Mouse (Mus musculus) thymus, postnatal 4 days (tissue): ENCODE results near the gene Lrrc18.

ENCODE experiments used
- DNase-seq: peaks from one replicate; pipeline ENCODE4 v3.0.0; 2021

Gene Lrrc18

DNA sequence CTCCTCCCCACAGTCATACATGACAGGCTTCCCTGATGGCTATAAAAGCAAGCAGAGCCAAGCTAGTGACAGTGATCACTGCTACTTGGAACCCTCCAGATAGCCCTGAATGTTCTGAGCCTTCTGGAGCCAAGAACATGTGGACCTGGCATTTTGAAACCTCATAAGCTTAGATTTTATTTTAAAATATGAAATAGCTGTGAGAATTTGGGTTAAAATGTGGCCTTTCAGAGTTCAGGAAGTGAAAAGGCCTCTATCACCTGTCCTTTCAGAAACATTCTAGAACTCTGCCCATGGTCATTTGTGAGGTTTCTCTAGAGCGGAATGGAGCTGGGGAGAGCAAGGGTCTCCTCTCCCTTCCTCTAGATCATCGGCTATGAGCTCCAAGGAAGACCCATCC, at the start of gene Lrrc18:
Gene Lrrc18, plus strand, starts transcription at position 301 of the 400 bp plus-strand sequence.
- no peak for DNase-seq

DNA sequence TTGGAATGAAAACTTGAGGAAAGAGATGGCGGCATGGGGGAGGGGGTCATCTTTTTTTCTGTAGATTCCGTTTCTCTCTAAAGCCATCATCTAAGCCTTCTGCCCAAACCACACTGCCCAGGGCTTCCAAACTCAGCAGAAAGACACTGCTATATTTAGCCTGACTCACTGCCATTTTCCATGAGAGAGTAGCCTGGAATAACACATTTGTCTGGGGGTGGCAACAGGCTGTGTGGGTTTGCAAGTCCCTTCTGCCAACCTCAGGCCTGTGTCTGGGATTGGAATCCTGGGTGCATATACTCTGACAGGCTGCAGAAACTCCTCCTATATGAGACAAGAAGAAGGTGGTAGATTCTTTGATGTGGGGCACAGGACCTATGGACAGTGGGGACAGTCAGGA, 43.7 kb upstream of the Lrrc18 start:
- DNase-seq: no peak

DNA sequence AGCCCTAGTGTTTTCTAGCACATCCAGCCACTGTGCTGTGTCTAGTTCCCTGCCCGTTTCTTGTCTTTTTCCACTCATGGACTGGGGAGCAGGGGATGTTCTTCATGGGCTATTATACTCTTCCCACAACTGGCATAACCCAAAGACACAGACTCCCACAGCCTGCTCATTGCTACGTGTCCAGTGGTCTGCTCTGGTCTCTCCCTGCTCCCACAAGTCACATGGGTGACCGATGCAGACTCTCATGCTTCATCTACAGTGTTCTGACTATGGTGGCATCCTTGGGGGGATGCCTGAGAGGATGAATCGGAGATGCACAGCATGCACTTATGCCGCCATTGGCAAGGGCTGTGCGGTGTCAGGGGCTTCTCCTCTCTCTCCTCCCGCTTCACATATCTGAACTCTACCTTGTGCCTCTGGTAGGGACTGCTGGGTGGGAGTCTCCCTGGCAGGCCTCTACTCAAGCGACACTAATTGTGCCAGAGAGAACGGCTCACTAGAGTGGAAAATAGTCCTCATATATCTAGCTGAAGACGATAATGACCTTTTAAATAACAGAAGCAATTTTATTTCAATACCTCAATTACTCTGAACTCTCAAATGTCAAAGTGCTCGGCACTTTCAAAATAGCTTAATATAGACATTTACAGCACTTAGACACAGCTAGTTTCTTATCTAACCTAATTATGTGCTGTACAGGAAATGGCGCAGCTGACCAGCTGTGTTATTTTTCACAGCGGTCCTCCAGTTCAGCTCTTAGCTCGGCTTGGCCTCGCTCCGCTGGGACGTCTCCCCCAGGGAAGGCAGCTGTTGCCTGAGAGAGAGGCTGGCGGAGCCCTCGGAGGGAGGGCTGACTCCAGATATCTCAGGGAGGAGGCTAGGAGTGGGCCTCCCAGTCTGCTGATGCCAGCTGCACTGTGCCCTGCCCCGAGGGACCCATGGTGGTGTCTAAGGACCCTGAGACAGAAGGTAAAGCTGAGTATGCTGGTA, 40.6 kb upstream of the Lrrc18 start:
- no peak for DNase-seq

DNA sequence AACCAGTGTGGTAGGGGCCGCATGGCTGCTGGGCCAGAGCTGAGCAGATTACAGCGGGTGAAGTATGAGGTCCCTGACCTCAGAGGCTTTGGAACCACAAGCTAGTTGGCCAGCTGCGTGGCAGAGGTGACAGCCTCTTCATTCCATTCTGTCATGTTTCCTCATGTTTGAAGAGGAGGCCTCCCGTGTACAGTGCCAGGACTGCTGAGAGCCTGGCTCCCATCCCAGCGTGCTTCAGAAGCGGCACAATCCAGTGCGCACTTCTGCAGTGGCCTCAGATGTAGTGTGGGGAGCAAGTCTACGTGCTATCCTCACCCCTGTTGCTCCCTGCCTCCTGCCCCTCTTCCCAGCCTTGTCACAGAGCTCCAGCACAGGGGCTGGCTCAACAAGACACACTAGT, 34.7 kb upstream of the Lrrc18 start:
- DNase-seq: no peak

DNA sequence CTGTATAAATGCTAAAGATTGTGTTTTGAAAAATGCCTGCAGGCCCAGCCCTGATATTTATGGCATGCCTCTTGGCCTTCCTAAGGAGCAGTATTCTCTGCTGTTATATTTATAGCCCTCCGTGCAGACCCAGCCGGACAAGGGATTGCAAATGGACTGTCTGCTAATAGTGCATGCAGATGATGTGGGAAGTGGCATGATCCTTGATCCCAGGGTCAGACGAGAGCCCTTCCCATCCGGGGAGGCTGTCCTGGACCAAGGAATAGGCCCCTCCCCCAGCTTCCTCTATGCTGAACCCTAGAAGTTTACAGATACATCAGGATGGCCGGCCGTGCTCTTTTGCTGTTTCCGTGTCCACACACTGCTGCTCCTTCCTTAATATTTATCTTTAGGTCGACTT, 32.5 kb upstream of the Lrrc18 start:
- no peak for DNase-seq

DNA sequence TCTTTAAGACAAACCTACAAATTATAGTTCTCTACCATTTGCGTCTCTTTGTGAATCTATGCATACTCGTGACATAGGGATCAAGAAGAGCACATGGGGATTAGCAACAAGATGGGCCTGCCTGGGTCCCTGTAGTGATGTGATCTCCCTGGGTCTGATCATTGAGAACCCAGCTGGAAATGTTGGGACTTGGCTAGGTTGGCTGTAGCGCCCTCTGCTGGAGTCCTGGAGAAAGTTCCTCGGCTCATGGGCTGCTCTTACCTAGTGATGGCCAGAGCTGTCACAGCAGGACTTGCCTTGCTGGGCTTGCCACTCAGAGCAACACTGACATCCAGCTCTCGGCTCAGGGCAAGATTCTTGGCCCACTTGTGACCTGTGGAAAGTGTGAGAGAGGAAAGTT, 30.7 kb upstream of the Lrrc18 start:
- peak; percentile 63 for DNase-seq

DNA sequence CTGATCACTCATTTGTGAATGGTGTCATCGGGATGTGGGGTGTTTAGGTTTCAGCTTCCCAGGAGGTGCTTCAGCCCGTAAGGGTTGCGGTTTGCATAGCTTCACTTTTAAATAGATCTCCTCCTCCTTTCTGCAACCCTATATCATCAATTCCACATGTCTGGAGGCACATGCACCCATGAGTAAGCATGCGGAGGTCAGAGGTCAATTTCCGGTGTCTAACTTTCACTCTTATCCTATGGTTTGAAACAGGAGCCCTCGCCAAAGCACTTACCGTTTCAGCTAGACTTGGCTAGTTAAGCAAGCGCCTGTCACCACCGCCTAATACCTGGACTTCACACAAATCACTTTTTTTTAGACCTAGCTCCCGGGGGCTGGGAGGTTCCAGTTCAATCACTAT, 26.4 kb upstream of the Lrrc18 start:
- no peak for DNase-seq

DNA sequence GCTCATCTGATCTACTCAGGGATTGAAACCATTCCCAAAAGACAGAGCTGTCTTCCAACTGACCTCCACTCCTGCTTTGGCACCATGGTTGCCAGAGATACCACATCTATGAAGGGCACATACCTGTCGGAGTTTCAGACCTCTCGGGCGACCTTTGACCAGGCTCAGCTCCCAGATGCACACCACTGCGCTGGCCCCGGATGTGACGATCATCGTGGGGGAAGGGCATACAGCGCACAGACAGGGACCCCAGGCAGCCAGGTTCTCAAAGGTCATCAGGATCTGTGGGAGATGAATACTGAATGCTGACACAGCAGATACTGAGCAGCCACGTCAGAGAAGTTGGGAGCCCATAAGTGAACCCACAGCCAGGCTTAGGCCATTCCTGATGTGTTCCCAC, 20.5 kb upstream of the Lrrc18 start:
- no peak for DNase-seq

DNA sequence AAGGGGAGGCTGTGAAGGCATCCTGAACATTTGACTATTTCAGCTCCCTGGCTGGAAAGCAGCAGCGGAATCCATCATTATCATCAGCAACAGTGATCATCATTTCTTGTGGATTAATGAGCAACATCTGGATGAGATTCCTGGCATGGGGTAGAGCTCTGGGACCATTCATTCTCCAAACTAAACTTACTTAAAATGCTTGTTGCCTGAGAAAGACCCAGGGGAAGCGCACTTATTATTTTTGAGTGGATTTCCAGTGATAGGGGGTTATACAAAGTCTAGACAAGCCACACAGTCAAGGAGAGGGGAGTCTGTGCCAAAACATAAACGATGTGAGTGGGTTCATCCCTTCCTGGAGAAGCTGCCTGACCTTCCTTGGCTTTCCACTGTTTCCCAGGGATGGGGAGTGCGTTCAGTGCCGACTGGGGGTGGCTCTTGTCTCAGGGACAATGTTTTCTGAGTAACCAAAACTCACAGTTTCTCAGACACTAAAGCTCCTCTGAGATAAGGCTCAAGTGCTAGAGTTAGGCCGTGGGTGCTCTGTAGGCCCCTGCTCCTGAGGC, 6.9 kb upstream of the Lrrc18 start:
- DNase-seq: no peak

DNA sequence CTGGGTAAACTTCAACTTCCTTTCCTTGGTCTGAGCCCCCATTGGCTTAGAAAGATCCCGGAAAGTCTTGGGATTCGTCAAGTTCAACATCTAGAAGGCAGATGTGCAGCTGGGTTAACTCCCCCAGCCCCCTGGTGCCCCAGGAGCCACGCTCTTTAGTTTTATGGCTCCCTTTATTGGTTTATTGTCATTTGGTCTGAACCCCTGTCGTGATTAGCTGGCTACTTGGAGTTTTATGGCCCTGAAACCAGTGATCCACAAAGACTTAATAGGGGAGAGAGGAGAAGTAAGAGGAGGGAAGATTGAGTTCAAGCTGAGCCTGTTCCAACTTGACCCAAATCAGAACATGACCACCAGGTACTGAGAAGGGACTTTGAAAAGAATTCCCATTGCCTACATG, 4.5 kb upstream of the Lrrc18 start:
- no peak for DNase-seq

DNA sequence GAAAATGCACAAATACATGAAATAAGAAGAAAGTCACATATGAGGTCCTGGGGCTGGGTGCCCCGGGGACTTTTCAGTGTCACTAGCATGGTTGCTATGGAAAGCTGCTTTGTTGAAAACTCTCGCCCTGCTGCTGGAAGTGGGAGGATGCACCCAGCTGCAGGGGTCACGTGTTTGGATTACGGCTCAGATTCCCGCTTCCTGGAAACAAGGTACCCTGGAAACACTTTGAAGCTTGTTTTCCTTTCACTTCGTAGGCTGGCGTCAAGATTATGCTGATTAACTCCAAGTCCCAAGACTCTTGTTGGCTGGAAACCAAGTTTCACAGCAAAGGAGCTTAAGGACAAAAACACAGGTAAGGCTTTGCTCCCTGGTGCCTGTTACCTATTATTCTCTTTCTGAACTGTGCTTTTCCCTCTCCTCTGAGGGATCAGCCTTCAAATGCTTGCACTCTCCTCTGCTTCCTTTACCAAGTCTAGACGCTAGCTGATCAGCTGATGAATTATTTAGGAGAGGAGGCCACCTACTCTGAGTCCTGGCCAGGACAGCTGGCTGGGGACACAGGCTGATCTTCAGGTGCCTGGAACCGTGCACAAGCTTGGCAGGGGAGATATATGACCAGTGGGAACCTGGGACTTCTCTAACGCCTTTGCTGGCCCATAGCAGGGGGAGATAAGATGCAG, 3.9 kb downstream of the Lrrc18 start:
- no peak for DNase-seq

DNA sequence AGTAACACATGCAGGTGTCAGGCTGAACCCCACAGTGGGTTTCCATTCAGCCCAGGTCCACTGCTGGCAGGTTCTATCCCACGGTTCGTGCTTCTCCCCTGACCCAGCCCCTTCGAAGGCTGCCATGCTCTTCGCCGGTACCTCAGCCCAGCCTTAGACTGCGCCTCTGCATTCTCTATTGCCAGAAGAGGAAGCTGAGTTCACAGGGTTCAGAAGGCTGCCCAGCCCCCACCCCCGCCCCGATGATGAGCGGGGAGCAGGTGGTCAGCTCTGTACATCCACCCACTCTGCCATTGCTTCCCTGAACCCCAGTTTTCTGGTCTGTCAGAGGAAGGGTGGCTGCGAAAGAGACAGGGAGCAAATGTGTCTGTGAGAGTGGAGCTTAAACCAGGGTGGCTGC, 8.3 kb downstream of the Lrrc18 start:
- DNase-seq: no peak

DNA sequence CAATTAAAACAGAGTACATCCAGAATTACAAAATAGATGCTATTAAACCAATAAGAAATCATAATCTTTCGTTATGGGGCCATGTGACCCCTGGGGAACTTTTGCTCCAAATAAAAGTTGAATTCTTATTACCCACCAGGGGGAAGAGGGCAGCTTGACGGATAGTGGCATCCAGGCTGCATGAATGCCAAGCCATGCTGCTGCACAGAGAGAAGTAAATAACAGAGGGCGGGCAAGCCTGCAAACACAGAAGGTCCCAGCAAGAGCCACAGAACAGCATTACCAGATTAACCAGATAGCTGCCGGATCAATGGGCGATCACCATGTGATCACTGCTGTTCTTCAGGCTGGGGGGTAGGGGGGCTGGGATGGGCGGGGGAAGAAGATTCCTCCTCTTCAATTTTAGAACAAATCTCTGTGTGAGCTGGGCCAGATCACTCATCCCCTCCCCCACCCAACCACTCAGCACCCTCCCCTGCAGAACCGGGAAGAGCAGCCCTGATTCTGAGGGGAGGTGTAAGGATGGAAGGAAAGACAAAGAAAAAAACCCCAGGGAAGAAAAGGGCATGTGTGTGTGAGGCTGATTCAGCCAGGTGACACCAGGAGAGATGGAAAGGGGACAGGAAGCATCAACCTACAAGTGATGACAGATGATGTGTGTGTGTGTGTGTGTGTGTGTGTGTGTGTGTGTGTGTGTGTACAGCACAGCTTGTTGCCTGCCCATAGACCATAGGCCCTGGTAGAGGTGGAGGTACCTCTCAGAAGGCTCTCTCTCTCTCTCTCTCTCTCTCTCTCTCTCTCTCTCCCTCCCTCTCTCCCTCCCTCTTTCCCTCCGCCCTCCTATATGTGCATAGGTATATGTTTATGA, 9.2 kb downstream of the Lrrc18 start:
- no peak for DNase-seq

DNA sequence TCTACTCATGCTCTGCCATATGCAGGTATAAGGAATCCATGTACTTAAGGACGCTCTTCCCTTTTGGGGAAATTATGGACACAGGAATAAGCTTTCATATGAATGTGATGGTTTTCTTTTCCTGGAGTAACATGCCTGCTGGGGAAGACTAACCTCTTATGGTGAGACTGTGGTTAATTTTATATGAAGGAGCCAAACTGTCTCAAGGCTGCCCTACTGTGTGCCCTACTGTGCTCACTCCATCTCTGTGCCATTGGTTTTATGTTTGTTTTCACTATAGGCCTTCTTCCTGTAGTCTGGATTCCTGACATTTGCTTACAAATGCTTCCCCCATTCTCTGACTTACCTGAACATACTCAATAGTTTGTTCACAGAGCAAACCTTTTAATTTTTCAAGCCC, 13.9 kb downstream of the Lrrc18 start:
- DNase-seq: no peak

DNA sequence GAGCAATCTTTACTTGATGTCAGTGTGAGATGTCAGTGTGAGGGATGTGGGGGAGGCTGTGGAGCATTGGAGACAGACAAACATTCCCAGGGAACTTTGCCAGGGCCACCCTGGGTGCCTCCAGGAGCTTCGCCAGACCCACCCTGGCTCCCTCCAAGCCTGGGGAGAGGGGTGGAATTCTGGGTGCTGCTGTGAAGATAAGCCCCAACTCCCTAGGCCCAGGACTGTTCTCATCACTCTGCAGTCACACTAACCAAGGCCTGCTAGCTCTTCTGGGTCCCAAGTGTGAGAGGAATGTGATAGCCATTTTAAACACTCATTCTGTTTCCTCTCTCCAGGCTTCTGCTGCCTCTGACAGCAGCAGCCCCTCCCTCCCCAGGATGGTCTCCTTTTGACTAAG, 16.5 kb downstream of the Lrrc18 start:
- no peak for DNase-seq

DNA sequence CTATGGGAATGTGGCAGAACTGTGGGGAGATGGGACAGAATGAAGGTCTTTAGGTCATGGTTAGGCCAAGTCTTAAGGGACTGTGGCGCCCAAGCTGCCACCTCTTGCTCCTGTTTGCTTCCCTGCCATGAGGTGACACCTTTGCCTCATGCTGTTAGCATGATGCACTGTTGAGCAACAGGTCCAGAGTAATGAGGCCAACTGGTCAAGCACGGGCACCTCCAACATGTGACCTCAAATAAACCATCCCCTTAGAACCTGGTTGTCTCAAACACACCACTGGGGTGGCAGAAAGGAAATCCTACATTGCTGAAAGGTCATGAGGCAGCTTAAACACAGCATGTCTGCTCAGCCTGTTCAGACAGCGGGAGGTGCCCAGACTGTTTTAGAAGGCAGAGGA, 27.9 kb downstream of the Lrrc18 start:
- DNase-seq: no peak

DNA sequence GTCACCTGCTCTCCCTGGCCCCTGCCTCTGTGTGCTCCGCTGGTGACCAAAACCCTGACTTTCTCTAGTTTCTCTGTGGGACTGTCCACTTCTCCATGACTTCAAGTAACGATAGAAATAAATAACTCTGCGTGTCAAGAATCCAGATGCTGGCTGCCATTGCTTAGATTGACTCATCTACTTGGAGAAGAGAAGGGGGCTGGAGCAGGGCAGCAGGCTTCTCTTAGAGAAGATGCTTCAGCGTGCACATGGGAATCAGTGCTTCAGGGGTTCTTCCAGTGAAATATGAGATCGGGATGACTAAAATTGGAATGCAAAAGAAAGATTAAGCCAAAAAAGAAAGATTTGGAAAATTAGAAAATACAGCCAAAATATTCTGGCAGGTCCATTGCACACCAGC, 28.4 kb downstream of the Lrrc18 start:
- DNase-seq: no peak

DNA sequence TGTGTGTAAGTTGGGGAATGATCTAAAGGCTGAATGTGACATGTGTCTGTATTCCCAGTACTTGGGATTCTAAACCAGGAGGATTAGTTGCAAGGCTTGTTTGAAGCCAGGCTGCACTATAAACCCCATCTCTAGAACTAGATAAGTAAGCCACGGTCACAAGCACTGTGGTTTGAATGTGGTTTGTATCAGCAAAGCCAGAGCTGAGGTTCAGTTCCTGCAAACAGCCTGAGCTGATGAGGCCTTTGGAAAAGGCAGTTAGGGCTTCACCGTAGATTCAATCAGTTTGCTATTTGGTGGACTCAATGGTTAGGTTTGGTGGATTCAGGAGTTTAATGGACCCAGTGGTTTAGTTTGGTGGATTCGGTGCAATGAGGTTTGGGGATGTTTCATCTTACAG, 39.7 kb downstream of the Lrrc18 start:
- DNase-seq: no peak

DNA sequence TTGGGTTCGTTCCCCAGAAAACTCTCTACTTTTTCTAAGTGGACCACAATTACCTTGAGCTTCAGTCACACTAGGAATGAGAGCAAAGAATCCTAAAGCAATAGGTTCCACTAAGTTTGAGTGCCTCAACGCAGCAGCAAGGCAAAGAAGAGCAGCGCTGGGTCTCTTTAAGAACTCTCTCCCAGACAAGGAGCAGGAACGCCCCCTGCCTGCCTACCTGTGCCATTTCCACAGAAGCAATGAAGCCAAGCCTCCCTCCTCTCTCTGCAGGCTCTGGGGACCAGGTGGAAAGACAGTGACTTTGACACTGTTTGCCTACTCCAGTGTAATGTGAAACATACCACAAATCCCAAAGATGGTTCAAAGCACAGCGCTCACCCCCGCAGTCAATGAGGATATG, 42.2 kb downstream of the Lrrc18 start:
- DNase-seq: peak; percentile 29

DNA sequence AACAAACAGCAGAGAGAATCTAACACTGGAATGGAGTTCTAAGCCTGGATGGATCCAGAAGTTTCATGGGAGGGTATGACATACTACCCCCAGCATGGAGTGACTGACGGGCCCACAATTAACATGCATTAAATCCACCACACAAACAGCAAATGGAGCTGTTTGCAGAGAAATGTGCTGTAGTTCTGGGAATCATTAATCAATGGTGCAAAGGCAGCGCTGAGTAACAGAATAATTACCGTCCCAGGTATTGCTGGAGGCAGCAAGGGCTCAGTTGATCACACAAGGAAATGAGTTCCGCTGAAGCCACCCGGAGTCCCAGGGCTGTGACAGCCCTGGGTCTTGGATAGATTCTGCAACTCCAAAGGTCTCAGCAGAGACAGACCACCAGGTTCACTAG, 44.2 kb downstream of the Lrrc18 start:
- DNase-seq: no peak

DNA sequence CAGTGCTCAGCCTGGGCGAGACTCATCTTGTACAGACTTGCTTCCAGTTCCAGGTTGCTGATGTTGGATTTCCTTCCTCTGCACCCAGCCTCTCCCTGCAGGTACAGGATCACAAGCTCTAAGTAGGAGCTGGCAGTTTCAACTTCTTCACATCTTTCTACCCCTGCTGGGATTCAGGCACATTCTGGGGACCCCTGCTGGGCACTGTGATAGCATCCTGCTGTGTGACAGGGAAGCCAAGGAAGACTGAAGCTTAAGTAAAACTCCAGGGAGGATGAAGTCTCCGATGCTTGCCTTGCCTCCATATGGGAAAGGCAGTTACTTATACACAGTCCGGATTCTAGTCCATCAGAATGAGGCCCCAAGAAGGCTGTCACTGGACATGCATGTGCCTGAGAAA, 45.6 kb downstream of the Lrrc18 start:
- no peak for DNase-seq

DNA sequence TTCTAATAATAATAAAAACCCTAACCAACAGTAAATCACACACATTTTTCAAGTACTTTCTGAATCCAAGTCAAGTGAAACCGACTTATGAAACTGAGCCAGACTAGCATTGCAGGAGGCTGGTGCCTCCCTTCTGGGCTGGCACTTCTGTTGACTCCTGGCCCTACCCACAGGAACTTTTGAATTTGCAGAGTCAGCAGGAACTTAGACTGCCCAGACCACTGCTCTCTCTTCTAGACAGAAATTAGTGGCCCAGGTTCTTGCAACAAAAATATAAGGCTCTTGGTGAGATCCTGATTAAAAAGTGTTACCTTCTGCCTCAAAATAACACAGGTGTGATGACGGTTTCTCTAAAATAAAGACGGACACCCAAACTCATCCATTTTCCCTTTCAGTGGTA, 54.0 kb downstream of the Lrrc18 start:
- no peak for DNase-seq

DNA sequence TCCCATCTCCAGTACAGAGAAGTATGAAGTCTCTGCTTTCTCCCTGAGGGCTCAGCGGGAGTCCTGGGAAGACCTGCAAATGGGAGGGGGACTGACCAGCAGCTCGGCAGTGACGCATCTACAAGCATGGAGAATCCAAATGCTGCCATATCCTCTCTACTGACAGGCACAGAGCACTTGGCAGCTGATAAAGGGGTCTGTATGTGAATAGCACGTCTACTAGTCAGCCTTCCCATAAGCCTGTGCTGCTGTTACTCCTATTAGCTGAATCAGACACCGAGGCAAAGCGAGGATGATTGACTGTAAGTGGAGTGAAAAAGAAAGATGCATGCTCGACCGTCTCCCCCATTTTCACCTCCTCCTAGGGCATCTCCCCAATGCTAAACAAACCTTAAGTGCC, 62.3 kb downstream of the Lrrc18 start:
- no peak for DNase-seq
